Mouse (Mus musculus) retina, postnatal 7 days (tissue): Measurements from ENCODE around the gene Magi1.

Experiments
- DNase-seq: peaks from one replicate; pipeline ENCODE4 v3.0.0-alpha.2; 2012; ENCODE audit warnings: low read depth, low spot score

The Magi1 gene

DNA sequence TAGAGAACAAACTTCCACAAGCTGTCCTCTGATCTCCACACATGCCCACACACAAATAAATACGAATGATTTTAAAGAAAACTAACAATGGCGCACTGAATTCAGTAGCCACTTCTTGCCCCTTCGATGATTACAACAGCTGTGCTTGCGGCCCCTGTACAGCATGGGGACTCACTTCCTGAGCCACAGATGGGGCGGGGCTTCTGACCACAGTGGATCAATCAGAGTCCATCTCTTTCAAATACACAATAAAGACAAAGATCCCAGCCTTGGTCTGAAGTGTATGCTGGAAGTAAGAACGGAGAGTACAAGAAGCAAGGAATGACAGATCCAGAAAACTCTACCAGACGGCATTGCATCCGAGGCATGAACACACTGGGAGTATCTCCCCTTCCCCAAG lies 120.8 kb downstream of the Magi1 start:
- DNase-seq, result no peak

DNA sequence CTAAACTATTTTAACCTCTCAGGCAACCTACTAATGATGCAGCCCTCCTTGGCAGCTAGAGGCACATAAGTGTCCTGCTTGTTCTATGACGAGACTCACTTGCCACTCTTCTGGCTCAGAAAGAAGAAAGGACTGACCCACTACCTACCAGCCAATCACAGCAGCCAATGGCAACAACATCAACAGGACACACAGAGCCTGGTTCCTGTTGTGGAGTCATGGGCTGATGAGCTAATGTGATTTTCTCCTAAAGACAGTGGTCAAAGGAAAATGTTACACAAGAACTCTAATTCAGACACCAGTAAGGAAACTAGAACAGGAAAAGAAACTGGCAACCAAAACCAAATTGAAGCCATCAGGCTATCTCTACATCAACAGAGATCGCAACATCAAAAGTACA lies 124.5 kb downstream of the Magi1 start:
- DNase-seq, result no peak

DNA sequence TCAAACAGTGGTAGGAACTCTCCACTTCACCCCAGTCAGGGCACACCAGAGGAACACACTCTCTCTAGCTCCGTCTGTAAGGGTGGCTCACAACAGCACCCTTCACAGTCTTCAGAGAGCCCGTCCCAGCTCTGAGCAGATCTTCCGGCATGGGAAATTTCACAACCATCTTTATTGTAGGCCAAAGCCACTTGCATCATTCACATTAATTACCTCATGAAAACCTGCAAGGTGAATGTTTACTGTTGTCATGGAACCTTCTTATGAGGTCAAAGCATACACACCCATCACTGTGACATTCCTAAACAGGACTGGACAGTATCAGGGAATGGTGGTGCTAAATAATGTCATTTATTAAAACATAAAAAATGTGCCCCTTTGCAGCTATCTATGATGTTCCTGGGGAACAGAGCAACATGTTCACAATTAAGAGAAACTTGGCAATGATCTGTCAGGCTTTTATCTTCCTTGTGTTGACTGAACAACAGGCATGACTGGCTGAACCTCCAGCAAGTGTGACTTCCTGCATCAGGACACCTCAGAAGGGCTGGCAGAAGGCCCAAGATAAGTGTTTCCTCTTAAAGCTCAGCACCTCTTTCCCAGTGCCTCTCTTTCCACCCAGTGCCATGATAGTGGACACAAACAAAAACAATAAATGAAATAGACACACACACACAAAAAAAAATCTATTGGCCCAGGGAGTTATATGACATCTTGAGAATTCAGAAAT lies 125.4 kb downstream of the Magi1 start:
- DNase-seq, result no peak

DNA sequence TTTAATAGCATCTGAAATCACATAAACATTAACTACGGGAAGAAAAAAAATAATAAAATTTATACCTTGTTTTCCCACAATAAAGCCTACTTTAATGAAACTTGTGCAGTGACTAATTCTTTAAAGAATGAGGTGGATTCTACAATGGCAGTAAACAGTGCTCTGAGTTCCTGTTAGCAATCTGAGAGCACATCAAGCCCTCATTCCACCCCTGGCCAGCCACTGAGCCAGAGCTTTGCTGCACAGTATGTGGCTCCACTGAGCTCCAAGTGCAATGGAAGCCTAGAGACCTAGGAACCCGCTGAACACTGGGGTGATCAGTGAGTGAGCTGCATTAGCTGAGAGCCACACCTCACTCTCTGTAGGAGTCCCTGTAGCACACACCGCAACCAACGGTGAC lies 127.7 kb downstream of the Magi1 start:
- no peak for DNase-seq

DNA sequence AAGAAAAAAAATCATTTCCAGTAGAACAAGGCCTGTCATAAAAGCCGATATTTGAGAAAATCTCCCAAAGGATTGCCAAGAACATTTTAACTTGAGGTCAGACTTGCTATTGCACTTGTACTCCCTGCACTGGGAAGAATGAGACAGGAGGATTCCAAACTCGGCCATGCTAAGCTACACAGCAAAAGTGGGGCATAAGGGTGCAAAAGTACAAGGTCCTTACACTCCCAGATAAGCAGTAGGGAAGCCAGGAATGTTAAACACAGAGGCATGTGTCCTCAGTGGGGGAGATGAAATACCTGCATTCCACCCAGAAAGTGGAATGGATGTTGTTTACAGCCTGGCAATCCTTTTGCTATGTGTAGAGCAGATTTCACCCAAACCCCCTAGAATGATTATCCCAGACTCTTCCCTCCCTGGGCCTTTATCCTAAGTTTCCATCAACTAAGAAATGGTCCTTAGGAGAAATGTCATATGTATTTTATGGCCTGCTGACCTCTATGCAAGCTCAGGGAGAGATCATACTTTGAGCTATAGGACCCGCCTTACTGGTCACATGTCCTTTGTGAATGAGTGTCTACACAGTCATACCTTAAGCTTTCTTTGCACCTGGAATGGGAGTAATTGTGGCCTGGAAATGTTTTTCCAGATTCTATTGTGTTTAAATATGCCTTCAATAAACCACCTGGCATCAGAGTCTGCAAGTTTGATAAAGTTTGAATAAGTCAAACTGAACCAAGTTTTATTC lies 128.7 kb downstream of the Magi1 start:
- no peak for DNase-seq

DNA sequence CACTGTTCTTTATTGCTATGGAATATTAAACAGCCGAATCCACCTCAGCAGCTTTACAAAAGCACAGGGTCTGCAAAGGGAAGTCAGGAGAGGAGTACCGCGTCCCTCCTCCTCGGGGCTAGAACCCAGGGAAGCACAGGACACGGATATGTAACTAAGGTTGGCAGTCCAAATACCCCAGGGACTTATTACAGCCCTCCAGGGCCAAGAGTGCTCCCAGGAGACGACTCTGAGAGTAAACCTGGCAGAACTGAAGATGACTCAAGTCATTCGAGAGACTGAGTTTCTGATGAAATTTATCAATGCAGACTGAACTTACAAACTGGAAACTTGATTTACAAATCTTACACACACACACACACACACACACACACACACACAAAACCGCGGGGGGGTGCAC lies 130.8 kb downstream of the Magi1 start:
- no peak for DNase-seq

DNA sequence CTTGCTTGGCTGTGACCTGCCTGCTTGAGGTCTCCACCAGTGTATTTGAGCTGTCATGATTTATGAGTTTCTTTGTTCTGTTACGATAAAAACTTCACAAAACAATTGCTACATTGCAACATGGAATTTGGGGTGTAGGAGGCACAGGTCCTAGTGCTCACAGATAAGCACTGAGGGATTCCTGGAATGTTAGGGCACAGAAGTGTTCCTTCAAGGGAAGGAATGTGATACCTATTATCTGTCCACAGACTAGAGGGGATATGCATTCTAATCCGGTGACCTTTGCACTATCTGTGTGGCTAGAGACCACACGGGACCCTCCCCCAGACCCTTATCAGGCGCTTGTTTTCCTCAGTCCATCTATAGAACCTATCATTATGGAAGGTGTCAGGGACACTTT lies 132.8 kb downstream of the Magi1 start:
- no peak for DNase-seq

DNA sequence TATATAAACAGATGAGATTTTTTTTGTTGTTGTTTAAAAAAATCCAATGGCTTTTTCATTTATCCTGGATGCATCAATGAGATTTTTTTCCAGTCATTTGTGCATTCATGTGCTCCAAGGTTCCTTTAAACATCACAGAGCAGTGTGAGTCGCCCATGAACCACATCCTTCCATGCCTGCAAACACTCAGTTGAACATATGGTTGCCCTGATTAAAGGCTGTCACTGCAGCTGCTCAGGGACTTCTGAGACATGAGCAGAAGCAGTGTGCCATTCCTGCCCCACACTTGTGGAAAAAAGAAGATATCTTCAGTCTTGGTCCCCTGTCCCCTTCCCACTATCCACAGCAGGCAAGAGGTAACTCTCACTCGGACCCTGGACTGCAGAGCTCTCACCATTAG lies 133.9 kb downstream of the Magi1 start:
- DNase-seq, result no peak

DNA sequence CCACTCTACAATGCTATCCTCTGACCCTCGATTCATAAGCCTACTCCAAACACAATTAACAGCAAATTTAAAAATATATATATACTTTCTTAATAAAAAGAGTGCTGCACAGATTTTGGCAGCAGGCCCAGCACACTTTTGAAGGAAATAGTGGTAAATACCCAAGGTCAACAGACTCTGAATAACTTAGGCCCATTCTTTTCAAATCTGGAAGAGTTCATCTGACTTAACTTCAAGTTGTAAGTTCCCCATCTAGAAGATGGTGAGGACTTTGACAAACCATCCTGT lies 137.6 kb downstream of the Magi1 start:
- no peak for DNase-seq

DNA sequence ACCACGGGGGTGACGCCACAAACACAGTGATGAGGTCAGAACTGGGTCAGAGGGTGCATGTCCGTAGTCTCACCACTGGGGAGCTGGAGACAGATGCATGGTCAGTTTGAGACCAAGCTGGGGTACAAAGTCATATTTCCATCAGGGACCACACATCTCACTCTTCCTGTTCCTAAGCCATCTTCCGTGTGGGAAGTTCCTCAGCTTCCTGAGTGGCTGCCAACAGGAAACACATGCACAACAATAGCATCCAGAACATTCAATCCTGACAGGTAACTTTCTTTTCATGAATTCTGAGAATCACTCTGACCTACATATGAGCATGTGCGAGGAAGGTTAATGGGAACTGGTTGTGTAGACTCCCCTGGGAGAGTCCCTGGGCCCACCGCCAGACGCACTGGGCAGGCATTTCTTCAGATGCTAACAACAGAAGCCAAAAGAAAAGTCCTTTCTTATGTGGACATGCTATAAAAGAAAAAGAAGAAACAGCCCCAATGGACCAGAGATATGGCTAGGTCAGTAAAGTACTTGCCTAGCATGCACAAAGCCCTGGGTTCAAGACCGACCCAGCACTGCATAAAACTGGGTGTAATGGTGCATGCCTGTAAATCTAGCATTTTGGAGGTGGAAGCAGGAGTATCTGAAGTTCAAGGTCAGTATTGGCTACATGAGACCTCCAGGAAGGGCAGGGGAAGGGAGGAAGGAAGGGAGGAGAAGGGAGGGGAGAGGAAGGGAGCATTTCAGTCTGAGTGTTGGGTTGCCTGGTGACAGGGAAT lies 138.1 kb downstream of the Magi1 start:
- no peak for DNase-seq

DNA sequence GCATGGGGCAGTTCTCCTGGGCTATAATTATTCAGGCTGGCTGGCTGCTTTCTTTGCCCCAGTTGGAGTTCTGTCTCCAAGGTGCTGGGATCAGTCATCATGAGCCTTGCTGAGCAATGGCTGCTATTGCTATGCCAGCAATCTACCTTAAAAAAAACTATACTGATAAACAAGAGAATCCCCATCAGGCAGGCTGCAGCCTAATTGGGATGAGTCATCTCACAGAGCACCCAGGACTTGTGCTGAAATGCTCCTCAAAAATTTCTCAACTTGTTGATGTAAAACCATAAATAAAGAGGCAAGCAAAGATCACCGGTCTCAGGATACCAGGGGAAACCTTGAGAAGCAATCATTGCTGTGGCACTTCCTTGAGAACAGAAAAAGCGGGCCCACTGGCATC lies 141.2 kb downstream of the Magi1 start:
- DNase-seq, result no peak

DNA sequence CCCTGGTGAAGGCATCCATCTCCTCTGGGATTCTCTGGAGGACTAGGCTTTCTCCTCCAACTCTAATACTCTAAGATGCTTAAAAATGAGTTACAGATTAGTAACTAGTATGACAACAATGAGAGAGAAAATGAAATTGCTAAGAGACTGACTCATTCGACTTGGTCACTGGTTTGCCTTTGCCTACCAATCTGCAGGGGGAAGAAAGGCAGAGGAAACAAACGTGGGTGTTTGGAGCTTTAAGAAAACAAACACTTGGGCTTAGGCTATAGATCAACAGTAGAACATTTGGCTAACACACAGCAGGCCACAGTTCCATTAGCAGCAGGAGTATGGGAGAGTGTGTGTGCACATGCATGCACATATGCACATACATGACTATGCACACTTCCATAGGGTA lies 142.2 kb downstream of the Magi1 start:
- no peak for DNase-seq

DNA sequence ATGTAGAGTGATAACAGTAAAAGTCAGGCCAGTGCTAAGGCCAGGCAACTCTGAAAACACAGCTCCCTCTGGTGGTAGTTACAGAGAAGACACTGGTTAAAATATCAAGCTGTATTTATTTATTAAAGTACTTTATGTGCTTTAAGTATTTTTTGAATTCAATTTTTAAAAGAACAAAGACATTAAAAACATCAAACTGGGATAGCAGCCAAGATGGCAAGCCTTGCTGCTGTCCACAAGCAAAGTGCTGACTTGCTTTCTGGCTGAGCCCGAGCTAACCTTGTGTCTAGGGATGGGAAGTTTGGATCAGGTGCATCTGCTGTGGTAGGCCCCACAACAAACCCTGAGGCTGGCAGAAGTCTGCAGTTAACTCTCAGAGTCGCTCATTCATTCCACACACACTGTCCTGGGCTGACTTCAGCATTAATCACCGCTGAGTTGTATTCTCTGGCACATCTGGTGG lies 143.7 kb downstream of the Magi1 start:
- DNase-seq, result no peak

DNA sequence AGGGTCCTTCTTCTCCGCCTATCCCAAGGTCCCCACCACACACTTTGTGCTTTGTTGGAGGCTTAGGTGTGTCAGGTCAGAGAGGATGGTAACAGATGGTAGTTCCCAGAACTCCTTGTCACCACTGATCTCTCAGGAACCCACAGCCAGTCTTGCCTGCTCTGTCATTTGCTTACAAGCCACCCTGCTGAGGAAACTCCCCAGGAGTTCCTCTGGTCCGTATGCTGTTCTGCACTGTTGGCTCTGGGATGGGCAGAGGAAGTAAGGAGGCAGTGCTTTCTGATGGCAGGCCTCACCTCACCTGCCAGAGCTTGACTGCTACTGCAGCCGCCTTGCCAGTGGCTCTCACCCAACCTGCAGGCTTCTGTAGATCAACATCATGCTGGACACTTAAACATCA lies 147.0 kb downstream of the Magi1 start:
- DNase-seq, result no peak

DNA sequence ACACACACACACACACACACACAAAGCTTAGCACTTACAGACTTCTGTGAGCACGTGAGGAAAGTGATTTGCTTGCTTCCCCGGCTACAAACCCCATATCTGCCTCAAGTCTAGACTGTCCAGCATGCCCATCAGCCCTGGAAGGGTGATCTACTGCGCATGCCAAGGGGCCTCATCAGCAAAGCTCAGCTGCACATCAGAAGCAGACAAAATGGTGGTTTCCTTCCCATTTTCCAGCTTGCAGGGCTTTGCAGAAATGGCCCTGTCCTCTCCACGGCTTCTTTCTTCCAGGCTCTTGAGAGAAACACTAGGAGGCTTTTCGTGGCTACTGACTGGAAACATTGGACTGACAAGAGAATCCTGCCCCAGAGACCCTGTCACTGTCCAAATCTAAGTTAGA lies 149.6 kb downstream of the Magi1 start:
- no peak for DNase-seq

DNA sequence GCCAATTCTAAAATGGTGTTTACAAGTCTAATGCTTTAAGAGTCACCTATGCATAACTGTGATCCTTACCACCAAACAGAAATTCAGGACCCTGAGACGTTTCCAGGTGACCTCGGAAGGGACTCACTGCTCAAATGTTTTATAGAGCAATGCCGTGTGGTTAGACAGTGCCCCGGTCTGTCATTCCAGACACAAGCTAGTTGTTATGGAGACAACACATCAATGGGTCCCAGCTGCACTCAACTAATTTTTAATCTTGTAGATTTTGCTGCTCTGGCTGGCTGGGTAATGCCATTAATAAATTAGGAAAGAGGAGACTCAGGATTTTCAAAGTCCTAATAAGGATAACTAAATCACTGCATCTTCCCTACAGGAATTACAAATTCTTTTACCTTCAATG lies 151.7 kb downstream of the Magi1 start:
- DNase-seq, result no peak

DNA sequence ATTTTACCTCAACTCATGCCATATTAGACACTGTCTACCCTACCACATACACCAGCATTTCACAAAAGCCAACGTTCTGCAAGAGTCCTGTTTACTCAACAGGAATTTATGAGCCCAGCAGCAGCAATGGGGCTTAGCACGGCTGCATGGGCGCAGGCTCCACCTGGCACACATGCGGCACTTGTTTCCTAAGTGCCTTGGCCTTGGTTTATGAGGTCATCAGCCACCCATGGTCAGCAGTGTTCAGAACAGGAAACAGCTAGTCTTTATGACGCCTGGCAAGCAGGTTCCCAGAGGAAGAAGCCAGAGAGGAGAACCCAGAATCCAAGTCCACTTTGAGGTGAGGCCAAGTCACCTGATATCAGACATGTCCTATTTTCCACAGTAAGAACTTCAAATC lies 153.3 kb downstream of the Magi1 start:
- DNase-seq, result no peak

DNA sequence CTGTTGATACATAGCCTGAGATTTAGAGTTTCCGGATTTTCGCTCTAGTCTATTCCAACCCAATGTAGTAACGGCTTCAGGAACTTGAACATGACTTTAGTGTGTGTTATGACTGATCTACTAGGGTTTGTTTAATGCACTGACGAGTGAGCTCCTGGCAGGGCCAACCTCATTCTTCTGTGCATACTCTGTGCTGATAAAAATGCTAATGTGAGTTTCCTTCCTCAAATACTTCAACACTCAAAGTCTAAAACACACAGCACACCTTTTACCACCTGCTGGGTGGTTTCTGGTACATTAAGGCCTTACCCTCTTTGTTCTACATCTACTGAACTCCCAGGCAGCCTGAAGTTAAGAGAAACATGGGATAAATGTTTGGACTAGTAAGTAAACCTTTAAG lies 157.0 kb downstream of the Magi1 start:
- DNase-seq, result no peak

DNA sequence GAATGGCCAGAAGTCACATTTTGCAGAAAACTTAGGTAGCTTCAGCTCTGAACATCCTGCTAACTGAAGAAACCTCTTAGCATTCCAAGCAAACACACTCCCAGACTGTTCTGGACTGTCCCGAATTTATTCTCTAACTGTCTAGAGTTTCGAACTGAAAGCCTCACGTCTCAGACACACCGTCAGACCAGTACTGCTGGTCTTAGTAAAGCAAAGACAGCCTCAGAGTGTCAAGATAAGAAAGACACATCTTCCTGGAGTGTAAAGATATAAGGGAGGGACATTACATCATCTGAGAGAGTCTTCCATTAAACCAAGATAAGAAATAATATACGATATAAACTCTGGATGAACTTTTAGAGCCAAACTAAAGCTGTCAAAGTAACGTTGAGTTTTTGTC lies 158.6 kb downstream of the Magi1 start:
- DNase-seq, result no peak

DNA sequence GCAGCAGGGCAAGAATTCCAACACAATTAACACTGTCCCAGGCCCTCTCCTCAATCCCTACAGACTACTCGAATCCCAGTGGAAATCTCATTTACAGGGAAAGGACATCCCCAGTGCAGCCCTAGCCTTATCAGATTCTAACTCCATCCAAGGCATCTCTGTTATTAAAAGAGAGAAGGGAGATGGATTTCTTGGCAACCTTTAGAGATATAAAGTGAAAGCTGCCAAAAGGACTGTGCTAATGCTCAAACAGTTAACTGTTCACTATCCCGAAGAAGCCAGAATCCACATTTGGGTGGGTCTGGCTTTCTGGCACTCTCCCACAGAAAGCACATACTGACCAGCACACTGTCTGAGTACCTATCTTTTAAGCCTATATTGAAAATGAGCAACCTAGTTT lies 159.4 kb downstream of the Magi1 start:
- DNase-seq, result no peak

DNA sequence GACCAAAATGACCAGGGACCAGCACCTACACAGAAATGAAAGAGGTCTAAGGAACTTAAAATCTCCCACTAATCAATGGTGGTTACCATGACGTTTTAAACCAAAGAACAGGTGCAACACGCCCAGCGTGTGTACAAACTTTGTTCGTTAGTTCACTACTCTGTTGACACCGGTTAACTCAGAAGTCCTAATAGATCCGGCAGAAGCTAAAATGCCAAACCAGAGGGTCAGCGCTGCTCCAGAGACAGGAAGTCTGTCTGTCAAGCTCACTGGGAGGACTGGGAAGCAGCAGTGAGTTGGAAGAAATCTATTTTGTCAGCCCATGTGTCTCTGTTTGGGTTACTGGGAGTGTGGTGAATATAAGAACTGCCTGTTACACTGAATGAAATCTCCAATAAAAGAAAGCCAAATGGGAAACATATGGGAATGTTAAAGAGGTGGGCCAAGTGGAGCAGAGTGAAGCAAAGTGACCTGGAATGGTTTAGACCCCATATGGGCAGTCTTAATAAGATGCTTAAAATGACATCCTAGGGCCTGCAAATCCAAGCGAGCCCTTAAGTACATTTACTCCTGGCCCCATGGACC lies 161.1 kb downstream of the Magi1 start:
- no peak for DNase-seq

DNA sequence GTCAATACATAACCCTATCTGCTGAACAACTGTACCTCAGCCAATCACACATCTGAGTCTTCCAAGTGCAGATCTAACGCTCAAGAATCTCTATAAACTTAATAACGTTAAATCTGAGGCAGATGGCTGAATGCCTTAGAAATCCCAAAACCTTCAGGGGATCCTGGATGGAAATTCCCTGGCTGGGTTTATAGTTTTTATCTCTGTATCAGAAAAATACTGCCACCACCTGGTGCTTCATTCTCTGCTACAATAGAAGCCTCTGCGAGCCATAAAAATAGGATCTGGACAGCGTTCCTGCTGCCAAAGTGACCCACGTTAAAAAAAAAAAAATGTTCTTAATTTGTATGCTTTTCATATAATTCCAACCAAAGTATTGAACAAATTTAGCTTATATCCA lies 162.2 kb downstream of the Magi1 start:
- DNase-seq, result no peak
